Mouse (Mus musculus): Measurements from ENCODE around the gene Bahcc1.

Bahcc1 gene

DNA sequence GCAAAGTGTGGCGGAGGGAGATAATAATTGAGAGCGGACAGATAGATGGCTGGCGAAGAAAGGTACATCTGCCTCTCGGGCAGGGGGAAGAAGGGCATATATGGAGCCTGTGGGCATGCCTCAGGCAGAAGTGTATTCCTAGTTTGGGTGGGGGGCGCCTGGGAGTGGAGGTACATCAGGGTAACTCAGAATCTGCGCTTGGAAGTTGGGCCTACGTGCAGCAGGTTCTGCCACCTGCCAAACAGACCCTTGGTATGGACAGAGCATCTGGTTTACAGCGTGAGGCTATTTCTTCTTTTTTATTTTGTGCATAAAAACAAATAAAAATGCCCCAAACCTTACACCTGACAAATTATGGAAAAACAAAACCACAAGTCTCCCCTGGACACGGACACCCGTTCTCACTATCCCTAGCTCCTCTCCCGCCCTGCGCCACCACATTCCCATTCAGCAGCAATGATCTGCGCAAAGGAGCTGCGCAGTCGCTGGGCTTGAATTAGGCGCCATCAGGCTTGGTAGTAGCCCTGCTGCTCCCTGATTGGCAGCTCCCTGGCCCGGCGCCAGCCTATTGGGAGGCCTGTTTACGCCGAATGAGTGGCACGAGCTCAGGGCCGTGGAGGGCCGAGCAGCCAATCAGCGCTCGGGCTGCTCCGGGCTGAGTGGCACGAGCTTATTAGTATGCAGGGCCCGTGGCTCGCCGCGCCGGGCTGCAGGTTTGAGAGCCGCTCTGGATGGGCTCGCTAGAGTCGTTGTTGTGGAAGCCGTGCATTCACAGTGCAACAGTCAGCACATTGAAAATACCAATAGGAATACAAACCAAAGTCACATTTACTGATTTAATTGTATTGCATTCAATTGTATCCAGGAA is at the start of gene Bahcc1:
Gene Bahcc1 (plus strand): TSS at position 718 of the 868 bp plus-strand sequence.
- peak; percentile 100 for DNase-seq (ENCODE audit: low spot score)

DNA sequence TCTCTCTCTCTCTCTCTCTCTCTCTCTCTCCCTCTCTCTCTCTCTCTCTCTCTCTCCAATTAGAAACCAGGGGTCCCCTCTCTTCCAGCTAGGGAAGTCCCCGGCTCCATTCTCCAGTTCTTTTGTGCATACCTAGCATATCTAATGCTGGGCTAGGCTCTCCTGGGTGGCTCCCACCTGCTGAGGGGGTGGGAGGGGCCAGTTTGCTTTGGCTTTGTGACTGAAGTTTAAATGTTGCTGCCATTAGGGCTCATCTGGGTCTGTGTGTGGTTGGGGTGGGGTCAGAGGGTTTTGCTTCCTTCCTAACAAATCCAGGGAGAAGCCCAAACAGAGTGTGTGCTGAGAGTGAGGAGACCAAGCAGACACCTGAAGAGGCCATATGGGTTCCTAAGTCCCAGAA is 49.6 kb upstream of the Bahcc1 start:
- DNase-seq (ENCODE audit: low spot score): no peak

DNA sequence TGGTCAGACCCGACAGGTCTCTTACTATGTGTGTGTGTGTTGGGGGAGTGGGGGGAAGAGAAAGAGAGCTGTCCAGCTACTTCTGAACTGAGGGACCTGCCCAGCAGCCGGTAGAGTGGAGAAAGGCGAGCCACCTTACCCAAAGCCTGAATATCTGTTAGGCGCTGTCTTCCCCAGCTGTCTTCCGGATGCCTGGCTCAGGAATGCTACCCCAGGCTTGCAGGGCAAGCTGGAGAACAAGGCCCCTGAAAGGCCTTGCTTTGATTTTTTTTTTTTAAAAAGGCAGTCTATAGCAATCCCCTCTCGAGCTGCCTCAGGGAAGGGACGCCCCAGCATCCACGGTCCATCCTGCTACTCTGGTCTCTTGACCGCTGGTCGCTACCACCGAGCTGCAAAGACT is 49.0 kb upstream of the Bahcc1 start:
- no peak for DNase-seq (ENCODE audit: low spot score)

DNA sequence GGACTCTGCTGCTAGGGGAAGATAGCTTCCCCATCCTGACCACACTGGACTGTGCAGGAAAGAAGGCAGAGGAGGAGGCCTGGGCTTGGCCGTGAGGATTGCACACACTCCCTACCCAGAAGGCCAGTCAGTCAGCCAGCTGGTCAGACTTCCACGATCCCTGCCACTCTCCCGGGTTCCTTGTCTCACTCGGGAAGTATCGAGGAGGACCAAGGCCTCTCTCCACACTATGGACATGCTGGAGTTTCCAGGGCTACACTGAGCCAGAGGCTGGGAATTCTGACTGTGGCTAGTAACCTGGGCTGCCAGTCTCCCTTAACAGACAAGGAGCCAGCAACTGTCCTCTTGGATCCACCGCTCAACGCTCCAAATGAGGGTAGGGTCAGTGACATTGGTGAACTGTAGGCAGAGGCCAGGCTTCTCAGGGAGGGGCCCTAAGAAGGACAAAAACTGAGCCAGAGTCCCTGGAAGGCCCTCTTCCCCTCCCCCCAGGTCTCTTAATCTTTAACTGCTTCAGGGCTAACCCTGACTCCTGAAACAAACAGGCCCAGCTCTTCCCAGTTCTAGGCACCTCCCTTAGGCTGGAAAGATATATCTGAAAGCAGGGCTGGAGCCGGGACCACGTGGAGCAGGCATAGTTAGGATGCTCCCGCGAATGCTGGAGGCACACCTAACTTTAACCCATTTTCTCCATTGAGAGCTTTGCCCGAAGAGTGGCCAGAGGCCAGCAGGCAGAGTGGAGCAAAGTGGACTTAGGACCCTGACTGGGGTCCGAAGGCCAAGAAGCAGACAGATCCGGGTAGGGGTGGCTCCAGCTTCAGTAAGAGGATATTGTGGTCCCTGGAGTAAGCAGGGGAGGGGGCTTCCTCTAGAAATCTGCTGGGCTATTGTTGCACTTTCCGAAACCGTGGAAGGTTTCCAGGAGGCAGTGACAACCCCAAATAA is 48.1 kb upstream of the Bahcc1 start:
- DNase-seq (ENCODE audit: low spot score): no peak

DNA sequence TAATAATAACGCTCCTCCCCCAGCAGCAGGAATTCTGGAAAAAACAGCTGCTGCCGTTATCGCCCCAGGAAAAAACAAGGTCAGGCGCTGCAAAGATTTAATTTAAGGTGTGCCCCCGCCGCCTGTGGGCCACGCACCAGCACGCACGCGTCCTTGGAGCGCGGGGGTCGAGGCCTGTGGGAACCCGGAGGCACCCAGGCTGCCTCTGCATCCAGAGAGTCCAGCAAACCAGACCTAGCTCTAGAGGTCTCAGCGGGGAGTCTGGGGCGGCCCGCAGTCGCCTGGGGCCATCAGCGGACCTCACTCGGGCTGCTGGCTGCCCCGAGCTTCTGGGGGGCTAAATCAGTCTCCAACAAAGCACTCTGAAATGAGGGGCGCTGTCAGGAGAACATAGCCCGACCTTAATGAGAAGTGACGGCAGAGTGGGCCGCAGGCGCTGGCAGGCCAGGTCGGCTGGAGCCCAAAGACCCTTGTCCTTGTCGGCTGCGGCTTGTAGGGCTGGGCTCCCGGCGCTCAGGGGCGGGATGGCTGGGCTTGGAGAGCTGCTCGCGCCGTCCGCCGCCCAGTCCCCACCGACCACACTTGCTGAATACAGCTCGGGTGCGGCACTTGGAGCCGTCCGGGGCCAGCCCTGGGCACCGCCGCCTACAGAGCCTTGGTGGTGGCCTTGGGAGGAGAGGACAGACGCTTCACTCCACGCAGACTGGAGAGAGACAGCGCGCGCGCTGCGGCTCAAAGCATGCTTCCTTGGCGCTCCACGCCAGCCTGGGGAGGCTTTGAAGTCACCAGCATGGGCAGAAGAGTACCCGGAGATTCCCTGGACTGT is 47.2 kb upstream of the Bahcc1 start:
- DNase-seq (ENCODE audit: low spot score): peak; percentile 38

DNA sequence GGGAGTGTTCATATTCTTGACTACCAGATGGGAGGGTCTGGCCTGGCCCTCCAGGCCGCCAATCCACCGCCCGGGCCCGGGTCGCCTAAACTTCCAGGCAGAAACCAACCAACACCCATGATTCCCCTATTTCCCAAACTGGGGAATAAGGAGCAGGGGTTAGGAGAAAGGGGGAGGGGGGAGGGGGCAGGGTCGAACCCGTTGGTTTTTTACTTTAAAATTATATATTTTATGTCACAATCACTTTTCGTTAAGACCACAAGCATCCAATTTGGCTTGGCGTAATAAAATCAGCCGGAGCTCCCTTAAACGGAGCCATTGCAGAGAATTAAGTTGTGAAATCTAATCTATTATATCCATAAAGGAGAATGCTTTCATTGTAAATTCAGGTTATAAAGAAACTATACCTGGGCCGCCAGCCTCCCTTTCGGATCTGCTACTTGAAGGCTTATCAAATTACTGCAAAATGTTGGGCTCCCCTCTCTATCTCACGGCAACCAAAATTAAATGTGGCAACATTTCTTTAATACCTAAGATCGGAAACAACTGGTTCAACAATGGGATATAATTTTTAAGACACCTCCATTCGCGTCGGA is 46.5 kb upstream of the Bahcc1 start:
- DNase-seq (ENCODE audit: low spot score): no peak

DNA sequence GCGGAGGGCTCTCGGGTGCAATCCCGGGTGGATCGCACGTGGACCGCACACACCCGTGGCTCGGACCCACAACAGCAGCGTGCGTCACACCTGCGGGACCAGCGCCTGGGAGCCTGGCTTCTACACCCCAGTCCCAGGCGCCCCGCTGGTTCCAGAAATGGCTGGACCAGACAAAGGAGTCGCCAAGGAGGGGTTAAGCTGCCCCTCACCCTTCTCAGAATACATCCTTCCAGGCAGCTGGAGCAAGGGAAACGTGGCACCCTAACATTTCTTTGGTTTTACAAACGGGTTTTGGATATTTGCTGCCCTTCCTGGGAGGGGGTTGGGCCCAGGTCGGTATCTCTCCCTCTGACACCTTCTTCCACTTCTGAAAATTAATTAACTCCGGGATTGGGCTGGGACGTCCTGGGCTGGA is 45.9 kb upstream of the Bahcc1 start:
- no peak for DNase-seq (ENCODE audit: low spot score)

DNA sequence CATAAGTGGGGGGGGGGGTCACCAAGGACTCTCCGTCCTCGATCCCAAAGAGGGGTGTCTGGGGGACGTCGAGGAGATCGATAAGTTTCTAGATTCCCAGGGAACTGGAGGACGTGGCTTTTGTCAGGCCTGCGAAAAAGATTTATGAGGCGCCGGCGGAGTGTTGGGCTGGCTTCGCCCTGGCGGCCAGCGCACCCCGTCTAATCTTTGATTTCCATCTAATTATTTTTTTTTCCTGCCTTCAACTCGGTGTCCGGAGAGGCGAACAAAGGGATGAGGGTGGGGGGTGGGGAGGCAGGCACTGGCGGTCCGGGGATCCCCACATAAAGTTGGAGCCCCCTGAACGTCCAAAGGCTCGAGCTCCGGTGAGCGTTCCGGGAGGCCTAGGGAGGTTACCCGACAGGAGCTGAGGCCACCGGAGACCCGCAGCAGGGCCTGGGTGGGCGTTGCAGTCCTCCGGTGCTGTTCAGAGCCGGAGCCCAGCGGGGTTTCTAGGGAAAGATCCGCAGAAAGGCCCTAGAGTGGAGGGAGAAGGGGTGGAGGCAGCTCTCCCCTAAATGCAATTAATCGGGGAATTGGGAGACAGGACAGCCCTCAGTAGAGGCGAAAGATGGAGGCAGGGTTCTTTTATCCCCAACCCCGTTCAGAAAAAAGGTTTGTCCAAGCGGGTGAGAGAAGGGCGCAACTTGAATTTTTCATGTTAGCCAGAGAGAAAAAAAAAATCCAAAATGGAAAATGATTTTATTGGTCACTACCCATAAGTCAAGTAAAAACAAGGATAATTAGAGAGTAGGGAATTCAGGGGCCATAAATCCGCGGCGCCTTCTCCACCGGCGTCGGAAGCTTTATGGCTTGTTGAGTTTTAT is 45.3 kb upstream of the Bahcc1 start:
- DNase-seq (ENCODE audit: low spot score): peak; percentile 22

DNA sequence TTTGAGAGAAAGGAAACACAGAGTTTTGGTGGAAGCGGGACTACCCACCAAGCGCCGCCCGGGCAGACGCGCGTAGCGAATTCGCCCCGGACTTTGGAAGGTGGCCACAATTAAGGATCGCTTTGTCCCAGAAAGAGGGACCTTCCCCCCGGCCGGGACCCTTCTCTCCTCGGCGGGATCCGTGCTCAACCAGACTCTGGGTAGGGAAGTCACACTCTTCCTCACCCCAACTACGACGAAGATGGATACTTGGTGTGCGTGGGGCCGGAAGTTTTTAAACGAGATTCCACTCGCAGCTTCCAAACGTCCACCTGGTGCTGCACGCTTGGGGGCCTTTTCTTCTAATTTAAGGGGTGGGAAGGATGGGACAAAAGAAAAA is 44.7 kb upstream of the Bahcc1 start:
- peak; percentile 25 for DNase-seq (ENCODE audit: low spot score)

DNA sequence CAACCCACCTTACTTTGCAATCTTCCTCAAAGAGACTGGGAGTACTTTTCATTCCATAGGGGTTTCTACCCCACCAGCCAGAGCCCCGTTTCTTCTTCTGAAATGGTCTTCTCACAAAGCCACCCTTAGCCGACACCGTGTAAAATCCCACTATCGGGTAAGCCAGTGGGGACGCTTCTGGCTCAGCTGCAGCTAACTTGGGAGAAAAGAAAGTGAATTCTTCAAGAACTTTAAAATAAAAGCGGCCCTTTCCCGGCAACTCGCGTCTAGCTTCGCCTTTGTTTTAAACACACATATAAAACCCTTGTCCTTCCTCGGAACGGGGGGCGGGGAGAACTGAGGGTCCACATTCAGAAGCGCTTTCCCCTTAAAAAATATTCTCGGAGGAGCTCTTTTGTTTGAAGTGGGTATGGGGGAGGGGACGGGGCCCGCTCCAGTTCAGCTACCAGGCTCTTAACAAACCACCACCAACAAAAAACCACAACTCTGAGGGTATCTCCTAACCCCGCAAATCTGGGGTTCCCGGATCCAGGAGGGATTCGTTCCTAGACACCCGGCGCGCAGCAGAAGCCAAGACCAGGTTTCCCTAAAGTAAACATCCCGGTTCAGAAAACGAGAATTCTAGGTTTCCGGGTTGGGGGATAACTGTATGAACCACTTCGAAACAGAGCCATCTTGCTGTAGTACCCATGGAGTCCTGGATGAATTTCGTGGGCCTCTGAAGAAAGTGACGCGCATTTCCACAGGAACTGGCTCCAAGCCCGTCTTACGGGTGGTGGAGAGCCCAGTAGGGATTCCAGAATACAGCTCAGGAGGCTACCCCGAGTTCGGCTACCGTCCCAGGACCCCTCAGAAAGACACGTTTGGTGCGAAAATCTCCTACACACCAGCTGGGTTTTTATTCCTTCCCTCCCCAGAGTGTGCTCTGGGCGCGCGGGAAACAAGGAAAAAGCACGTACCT is 44.0 kb upstream of the Bahcc1 start:
- DNase-seq (ENCODE audit: low spot score): peak; percentile 42

DNA sequence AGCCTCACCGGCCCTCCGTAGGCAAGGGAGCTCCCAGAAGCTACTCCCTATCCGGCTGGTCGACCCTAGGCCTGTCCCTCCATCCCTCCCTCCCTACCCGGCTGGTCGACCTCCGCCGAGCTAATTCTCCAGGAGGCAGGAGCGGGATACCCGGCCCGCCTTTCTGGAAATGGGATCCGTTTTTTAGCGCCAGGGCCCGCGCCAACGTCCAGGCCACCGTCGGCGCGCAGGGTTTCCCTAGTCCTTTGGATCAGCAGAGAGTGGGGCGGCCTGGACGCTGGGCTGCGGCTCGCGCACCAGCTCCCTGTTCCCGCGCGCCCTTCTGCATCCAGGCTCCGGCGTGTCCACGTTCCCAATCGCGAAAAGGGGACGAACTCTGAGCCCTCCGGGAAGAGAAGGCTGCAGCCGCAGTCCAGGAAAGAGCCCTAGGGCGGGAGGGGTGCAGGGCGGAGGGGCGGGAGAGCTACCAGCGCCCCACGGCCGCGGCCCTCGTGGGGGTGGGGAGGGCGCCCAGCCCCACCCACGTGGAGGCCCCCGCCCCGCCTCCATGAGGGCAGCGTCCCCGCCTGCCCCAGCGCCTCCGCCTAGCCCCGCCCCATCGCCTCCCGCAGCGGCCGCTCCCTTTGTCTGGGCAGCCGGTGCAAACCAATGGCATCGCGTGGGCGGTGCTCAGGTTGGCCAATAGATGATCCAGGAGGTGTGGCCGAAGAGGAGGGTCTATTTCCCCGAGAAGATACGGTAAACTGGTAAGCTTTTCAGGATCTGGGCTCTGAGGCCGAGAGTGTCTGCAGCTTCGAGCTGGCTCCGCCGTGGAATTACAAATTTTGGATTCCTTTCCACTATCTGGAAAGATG is 43.1 kb upstream of the Bahcc1 start:
- DNase-seq (ENCODE audit: low spot score): peak; percentile 93

DNA sequence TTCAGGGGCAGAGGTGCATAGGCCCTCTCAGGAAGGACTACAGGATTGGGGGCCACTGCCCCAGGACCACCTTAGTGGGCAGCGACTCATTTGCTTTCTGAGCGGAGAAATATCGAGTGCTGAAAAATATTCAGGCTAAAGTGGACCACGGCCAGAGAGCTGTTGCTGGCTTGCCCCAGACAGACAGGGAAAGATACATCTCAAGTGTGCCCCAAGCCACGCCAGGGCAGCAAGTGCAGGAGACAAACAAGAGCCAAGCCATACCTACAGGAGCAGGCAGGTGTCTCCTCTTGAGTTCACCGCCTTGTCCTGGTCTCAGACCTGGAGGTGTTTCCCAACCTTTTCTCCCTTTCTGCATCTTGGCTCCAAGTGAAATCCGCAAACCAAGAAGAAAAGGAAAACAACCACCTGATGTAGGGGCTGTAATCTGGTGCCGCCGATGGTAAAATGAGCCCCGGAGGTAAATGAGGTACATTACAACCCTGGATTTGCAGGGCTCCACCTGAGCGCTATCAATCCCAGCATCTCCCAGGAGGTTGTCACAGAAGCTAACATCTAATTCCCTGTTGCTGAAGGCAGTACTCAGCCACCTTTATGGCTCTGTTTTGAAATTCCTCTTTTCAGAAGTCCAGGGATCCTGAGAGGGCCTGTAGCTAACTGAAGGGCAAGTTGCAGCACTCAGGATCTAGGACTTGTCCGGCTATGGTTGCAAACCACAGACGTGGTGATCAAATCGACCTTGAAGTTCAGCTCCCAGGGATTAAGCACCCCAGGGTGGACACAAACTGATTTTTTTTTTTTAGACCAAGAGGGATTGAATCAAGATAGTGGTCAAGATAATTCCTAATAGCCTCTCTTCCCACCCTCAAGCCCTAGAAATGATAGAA is 42.0 kb upstream of the Bahcc1 start:
- no peak for DNase-seq (ENCODE audit: low spot score)

DNA sequence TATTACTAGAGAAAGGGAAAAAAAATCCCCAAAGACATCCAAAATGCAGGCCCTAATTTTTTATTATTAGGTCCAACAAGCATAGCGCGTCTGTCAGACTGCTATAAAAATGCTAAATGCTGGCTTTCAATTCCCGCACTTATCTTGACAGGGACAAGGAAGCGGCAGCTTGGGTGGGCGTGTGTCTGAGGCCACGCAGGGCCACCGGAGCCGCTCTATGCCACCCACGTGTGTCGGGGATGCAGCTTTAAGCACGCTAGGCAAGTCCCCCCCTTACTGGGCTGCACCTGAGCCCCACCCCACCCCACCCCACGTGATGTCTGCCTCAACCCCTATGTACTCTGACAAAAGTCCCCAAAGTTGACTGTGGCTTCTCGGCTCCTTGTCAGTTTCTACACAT is 33.9 kb upstream of the Bahcc1 start:
- DNase-seq (ENCODE audit: low spot score): no peak

DNA sequence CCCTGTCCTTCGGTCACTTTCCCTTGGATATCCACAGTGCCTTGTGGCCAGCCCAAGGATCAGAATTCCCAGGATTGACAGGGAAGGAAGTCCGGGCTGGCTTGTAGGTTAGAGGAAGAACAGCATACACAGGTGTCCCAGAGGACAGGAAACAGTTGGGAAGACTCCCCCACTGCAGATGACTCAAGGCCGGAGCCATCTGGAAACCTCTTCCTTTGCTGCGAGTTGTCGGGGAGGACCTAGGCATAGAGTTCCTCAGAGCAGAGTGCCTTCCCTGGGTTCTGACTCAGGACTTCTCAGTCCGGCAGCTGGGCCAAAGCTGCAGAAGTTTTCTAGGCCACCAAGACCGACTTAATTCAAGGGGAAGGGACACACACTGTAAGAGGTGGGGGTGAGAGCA is 33.0 kb upstream of the Bahcc1 start:
- DNase-seq (ENCODE audit: low spot score): no peak

DNA sequence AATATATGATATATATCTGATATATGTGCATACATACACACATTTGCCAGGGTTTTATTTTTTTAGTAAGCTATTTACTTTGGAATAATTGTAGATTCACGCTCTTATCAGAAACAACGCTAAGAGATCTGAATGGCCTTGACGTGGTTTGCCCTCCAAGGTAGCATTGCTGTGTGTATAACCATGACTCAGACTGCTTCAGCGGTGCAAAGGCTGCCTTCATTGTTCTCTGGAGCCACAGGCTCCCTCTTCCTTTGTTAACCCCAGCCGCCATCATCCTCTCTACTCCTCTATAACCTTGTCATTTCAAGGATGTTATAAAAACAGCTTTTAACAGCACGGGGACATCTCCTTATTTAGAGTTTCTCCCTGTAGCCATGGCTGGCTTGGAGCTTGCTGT is 32.1 kb upstream of the Bahcc1 start:
- no peak for DNase-seq (ENCODE audit: low spot score)

DNA sequence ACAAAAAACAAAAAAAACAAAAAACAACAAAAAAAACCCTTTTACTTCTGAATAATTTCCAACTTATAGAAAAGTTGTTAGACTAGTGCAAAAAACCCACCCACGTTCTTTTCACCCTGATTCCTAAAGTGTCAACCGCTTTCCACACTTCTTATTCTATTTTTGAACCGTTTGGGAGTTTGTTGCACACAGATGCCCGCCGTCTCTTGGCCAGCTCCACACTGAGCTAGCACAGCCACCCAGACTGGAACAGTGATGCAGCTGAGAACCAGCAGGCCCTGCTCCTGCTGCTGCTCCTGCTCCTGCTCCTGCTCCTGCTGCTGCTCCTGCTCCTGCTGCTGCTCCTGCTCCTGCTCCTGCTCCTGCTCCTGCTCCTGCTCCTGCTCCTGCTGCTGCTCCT is 28.5 kb upstream of the Bahcc1 start:
- DNase-seq (ENCODE audit: low spot score): no peak

DNA sequence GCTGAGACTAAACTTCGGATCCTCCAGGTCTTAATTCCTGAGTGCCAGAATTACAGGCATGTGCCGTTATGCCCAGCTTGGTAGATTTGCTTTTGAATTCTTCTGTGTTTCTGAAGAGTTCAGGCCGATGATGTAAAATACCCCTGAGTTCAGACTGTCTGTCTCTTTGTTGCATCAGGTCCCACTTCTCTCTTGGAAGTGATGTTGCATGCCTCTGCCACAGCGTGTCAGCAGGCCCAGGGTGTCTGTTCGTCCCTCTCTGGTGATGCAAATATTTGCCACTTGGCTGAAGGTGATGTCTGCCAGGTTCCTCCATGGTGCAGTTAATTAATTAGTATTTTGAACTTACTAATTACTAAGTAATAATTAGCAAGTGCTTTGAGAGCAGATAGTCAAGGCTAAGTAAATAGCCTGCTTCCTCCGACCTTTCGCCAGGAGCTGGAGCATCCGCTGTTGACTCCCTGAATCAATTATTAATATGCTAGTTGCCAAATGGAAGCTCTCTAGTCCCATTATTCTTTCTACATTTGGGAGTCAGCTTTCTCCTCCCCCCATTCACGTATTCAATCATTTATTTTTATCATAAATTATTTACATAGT is 26.6 kb upstream of the Bahcc1 start:
- no peak for DNase-seq (ENCODE audit: low spot score)

Data from ovary, postnatal 14 days (tissue).